Mouse (Mus musculus) cerebellum, postnatal 14 days (tissue): ENCODE data around the gene Zbtb7b.
A peak's percentile ranks its signal among the peaks of the same experiment; 100 is the strongest.

ENCODE experiments used
- DNase-seq, 2 experiments: peaks; one replicate each; pipeline ENCODE4 v3.0.0; 2021; ENCODE audit warnings: mixed read lengths in 2 of 2

The Zbtb7b gene

DNA sequence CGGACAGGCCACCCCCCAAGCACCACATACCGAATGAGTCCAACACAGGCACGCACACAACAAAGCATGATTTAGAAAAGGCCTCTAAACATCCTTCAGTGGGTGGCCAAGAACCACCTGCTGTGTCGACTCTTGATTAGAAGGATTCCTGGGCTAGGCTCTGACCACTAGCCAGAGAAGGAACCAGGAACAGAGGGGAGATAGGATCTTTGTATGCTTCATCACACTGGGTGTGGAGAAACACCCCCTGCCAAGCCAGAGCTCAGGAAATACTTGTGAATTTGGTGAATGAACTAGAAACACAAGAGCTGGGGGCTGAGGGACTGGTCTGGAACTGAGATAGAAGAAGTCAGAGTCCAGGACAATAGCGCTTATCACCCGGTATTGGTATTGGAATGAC is 58.0 kb downstream of the Zbtb7b start:
- peak in 1 of 2 experiments; percentile 9 for DNase-seq

DNA sequence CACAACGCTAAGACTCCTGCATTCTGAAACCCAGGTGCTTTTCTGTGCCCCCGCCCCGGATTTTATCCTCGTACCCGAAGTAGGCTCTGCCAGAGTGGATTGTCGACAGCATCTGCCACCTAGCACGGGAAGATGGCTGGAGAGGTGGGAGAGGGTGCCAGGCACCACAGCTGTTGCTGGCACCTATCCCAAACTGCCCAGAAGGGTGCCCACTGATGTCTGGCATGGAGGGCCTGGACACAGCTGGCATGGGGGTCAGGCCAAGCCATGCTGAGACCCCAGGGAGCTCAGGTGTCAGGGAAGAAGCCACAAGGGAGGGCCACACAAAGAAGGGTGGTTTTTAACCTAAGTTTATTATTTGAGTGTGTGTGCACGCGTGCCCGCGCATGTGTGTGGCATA is 61.5 kb downstream of the Zbtb7b start:
- peak; percentile 61 to 66 for DNase-seq

- DNase-seq, result peak in 1 of 2 experiments; percentile 70
Observed at GRCm38 (mm10) chr3:89332476-89332875, 62.1 kb downstream of the Zbtb7b start.

- DNase-seq, result peak in 1 of 2 experiments; percentile 17
Observed at GRCm38 (mm10) chr3:89332013-89332412, 62.6 kb downstream of the Zbtb7b start.

DNA sequence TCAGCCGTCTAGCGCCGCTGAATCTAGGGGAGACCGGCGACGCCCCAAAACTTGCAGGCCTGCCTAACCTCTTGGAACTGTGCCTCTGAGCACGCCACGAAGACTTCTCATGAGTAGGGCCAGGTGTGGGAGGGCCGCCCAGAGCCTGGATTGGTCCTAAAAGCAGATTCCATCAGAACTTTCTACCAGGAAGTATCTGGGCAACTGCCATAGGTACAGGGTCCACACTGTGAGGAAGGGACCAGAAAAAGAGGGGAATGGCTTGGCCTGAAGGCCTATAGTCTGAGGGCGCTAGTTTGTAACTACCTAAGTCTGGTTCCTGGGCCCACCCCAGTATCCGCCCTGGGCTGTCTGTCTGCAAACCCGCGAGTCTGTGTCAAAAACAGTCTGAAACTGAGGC is 63.0 kb downstream of the Zbtb7b start:
- peak in 1 of 2 experiments; percentile 5 for DNase-seq

- no peak for DNase-seq
Observed at GRCm38 (mm10) chr3:89330948-89331347, 63.6 kb downstream of the Zbtb7b start.

DNA sequence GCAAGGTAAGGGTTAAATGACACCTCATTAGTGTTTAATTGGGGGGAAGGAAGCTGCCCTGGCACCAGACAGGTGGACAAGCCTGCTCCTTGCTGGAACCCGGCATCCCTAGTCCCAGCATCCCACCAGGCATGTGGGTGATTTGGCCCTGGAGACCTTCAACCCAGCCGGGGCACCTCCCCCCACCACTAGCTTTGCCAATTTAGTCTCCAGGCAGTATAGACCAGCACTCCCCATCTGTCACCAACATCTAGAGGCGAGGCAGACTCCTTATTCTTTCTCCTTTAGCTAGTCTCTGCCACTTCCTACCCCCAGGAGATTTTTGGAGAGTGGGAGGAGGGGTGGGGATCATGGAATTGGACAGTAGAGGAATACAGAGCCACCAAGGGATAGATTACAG is 64.2 kb downstream of the Zbtb7b start:
- peak in 1 of 2 experiments; percentile 27 for DNase-seq

DNA sequence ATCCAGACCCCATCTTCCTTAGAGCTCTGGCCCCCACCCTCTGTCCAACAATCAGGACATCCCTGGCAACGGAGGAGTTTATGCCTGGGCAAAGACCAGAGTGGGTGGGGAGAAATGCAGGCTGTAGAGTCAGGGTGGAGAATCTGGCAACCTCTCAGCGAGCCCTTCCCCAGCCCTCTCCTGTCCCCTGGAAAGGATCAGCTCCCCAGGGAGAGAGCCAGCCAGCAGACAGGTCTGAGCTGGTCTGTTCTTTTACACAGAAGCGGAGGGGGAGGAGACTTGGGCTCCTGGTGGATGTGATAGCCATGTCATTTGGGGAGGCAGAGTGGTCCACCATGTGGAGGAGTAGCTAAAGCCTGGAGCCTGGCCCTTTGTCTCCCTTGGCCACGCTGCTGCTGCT is 66.0 kb downstream of the Zbtb7b start:
- peak in 1 of 2 experiments; percentile 13 for DNase-seq
